ENCODE assay signal across 8 mouse cellular contexts in genomic region chr12:75735246-75736200, GRCm38 (mm10). TPM values are rescaled to one million over a fixed set of nuclear protein-coding genes. Genes with fewer than 3 reads are reported as not detected.
A peak's percentile ranks its signal among the peaks of the same experiment; 100 is the strongest.
DNase-seq lines count a peak whose midpoint lies in the region; ATAC-seq and TF ChIP-seq lines count a peak whose summit lies in the region.

TSS of gene Sgpp1 (minus strand) at chr12:75735729.

- peak within 1 kb of the TSS; percentile 86 for H3K4me3 ChIP-seq in E14TG2a.4 (replicated peaks; ENCODE audit: low read length)
- peak within 1 kb of the TSS; percentile 84 for H3K4me3 ChIP-seq in forebrain, embryonic 14.5 days (ENCODE audit: low read depth, low read length)
- H3K4me3 ChIP-seq in liver, embryonic 15.5 days (replicated peaks): peak within 1 kb of the TSS; percentile 72
- H3K4me3 ChIP-seq in neural tube, embryonic 12.5 days: peak within 1 kb of the TSS; percentile 74
- peak within 1 kb of the TSS; percentile 92 for H3K4me3 ChIP-seq in stomach, postnatal 0 days (ENCODE audit: low read depth, low read length)

- no peaks in the 10 kb centered on the region for H3K36me3 ChIP-seq in E14TG2a.4 (ENCODE audit: insufficient read depth, low read length)
- no peaks in the 10 kb centered on the region for H3K36me3 ChIP-seq in forebrain, embryonic 14.5 days (ENCODE audit: control insufficient read depth, insufficient read depth, low read length)
- H3K36me3 ChIP-seq in liver, embryonic 15.5 days (replicated peaks): no peaks in the 10 kb centered on the region
- no peaks in the 10 kb centered on the region for H3K36me3 ChIP-seq in neural tube, embryonic 12.5 days
- no peaks in the 10 kb centered on the region for H3K36me3 ChIP-seq in stomach, postnatal 0 days (ENCODE audit: control insufficient read depth, insufficient read depth, low read length)

- peak within 1 kb of the TSS; percentile 95 for H3K9ac ChIP-seq in forebrain, embryonic 14.5 days (ENCODE audit: low read length)
- H3K9ac ChIP-seq in liver, embryonic 15.5 days: peak within 1 kb of the TSS; percentile 87
- peak within 1 kb of the TSS; percentile 90 for H3K9ac ChIP-seq in neural tube, embryonic 12.5 days
- H3K9ac ChIP-seq in stomach, postnatal 0 days (ENCODE audit: low read length): peak within 1 kb of the TSS; percentile 95

- TF ChIP-seq EP300 in stomach, postnatal 0 days (optimal IDR thresholded peaks at IDR 0.05): no peak

- intact Hi-C loops in heart, postnatal 10 days (cut with DNase I): loop anchor here (5.0 kb wide), 1 partner anchor 138 kb away; the partner anchor contains the start of gene Ppp2r5e

- H3K4me2 ChIP-seq in forebrain, embryonic 14.5 days (ENCODE audit: low read length): peak within 1 kb of the TSS; percentile 99
- H3K4me2 ChIP-seq in liver, embryonic 15.5 days: peak within 1 kb of the TSS; percentile 86
- H3K4me2 ChIP-seq in neural tube, embryonic 12.5 days (replicated peaks): peak within 1 kb of the TSS; percentile 92
- H3K4me2 ChIP-seq in stomach, postnatal 0 days (replicated peaks; ENCODE audit: low read depth): peak within 1 kb of the TSS; percentile 77

- no peak for TF ChIP-seq CTCF in E14TG2a.4 (conservative IDR thresholded peaks at IDR 0.05; ENCODE audit: low read length)
- TF ChIP-seq CTCF in stomach, postnatal 0 days (IDR thresholded peaks at IDR 0.05; ENCODE audit: low read depth): no peak

- H3K4me1 ChIP-seq in E14TG2a.4 (replicated peaks; ENCODE audit: low read depth, low read length): peaks cover 6% of the 10 kb centered on the region; the same call in 1 of the 2 replicates
- peaks cover 17% of the 10 kb centered on the region for H3K4me1 ChIP-seq in forebrain, embryonic 14.5 days (ENCODE audit: control insufficient read depth, insufficient read depth, low read length)
- peaks cover 29% of the 10 kb centered on the region for H3K4me1 ChIP-seq in liver, embryonic 15.5 days (replicated peaks)
- peaks cover 16% of the 10 kb centered on the region for H3K4me1 ChIP-seq in neural tube, embryonic 12.5 days
- H3K4me1 ChIP-seq in stomach, postnatal 0 days (replicated peaks; ENCODE audit: control insufficient read depth, insufficient read depth): 0 out of 2 replicates have a peak, but pooled peaks cover 2% of the 10 kb centered on the region

- peak; percentile 96 for ATAC-seq in forebrain, embryonic 14.5 days
- peak; percentile 92 for ATAC-seq in liver, embryonic 15.5 days (ENCODE audit: insufficient read depth)
- peak; percentile 95 for ATAC-seq in neural tube, embryonic 12.5 days (ENCODE audit: low FRiP score, low read depth)
- peak; percentile 92 for ATAC-seq in stomach, postnatal 0 days (ENCODE audit: low FRiP score, low TSS enrichment)

- DNase-seq in cerebellum, adult 11 months: peak; percentile 82
- peak; percentile 93 for DNase-seq in forebrain, embryonic 14.5 days (ENCODE audit: low spot score)
- DNase-seq in heart, postnatal 10 days: peak; percentile 86 to 90
- peak; percentile 86 to 93 for DNase-seq in kidney, postnatal 4 days
- peak; percentile 90 for DNase-seq in stomach, postnatal 0 days (ENCODE audit: low spot score)

- no peaks in the 10 kb centered on the region for H3K9me3 ChIP-seq in E14TG2a.4 (ENCODE audit: low read length)
- no peaks in the 10 kb centered on the region for H3K9me3 ChIP-seq in forebrain, embryonic 14.5 days (replicated peaks; ENCODE audit: control insufficient read depth, low read length)
- H3K9me3 ChIP-seq in liver, embryonic 15.5 days (replicated peaks): no peaks in the 10 kb centered on the region
- H3K9me3 ChIP-seq in neural tube, embryonic 12.5 days: no peaks in the 10 kb centered on the region
- H3K9me3 ChIP-seq in stomach, postnatal 0 days (ENCODE audit: control insufficient read depth, low read length): no peaks in the 10 kb centered on the region

- H3K27ac ChIP-seq in forebrain, embryonic 14.5 days (ENCODE audit: low read depth, low read length): peak within 1 kb of the TSS; percentile 52
- H3K27ac ChIP-seq in liver, embryonic 15.5 days (replicated peaks): peak within 1 kb of the TSS; percentile 82
- H3K27ac ChIP-seq in neural tube, embryonic 12.5 days: 0 out of 2 replicates have a peak within 1 kb of the TSS, but pooled peaks have one; percentile 17
- H3K27ac ChIP-seq in stomach, postnatal 0 days (replicated peaks): peak within 1 kb of the TSS; percentile 90

- under 1% methylated on average over 102 of the region's 105 CpGs for WGBS in forebrain, embryonic 14.5 days
- WGBS in liver, embryonic 15.5 days (ENCODE audit: insufficient replicate concordance): under 1% methylated on average over 105 of the region's 105 CpGs
- under 1% methylated on average over 105 of the region's 105 CpGs for WGBS in neural tube, embryonic 12.5 days
- under 1% methylated on average over 80 of the region's 105 CpGs for WGBS in stomach, postnatal 0 days

- peaks cover 67% of the 10 kb centered on the region for H3K27me3 ChIP-seq in E14TG2a.4 (ENCODE audit: insufficient read depth, low read length)
- H3K27me3 ChIP-seq in forebrain, embryonic 14.5 days (replicated peaks; ENCODE audit: control insufficient read depth, insufficient read depth, low read length): no peaks in the 10 kb centered on the region
- no peaks in the 10 kb centered on the region for H3K27me3 ChIP-seq in liver, embryonic 15.5 days
- peaks cover 39% of the 10 kb centered on the region for H3K27me3 ChIP-seq in neural tube, embryonic 12.5 days (replicated peaks)
- no peaks in the 10 kb centered on the region for H3K27me3 ChIP-seq in stomach, postnatal 0 days (ENCODE audit: control insufficient read depth, insufficient read depth, low read length)

RNA-seq across cellular contexts. Expression of gene Sgpp1, which starts in this region (rescaled TPM):
- 17.2 and 17.3 TPM in 2 replicates for polyA plus RNA-seq in forebrain, embryonic 14.5 days (2014; fragmentation: Nextera tagmentation; extraction: Ambion mirVana)
- total RNA-seq in heart, postnatal 10 days (2021): 10 to 100 TPM; 17.9 to 20.8 TPM
- 13.3 and 15.6 TPM in 2 replicates for polyA plus RNA-seq in liver, embryonic 15.5 days (2015; fragmentation: Nextera tagmentation; extraction: Ambion mirVana)
- 8.3 and 8.6 TPM in 2 replicates for polyA plus RNA-seq in neural tube, embryonic 12.5 days (2016; fragmentation: Nextera tagmentation; extraction: Ambion mirVana)
- 31.8 and 35.7 TPM in 2 replicates for polyA plus RNA-seq in stomach, postnatal 0 days (2015; fragmentation: Nextera tagmentation; extraction: Ambion mirVana)

Comparison
In these comparisons a context has a peak if more than half of its experiments do, and no peak if none do; other contexts are left out.
1. Peak in every context shown above with its lines: DNase-seq, ATAC-seq, H3K4me3 ChIP-seq and H3K27ac ChIP-seq.
2. H3K27ac ChIP-seq: peak in every context shown above with its lines; median percentile 90 in stomach, postnatal 0 days; 82 in liver, embryonic 15.5 days; 52 in forebrain, embryonic 14.5 days; 17 in neural tube, embryonic 12.5 days.